Mouse (Mus musculus) neural tube, embryonic 12.5 days (tissue): ENCODE data around the gene Clybl. TPM values are rescaled to one million over a fixed set of nuclear protein-coding genes. Genes with fewer than 3 reads are reported as not detected.

Experiments
- ATAC-seq: fragments of 200-750 bp; cut with Nextera tagmentation; 2 replicates; pipeline ENCODE4 v1.8.0; 2017; ENCODE audit warnings: low read depth, mild to moderate bottlenecking, moderate TSS enrichment, moderate library complexity; ENCODE audit not compliant: low FRiP score
- H3K27ac ChIP-seq: fragments of 300-500 bp; sonication (generic); 2 replicates; pipeline ENCODE4 v1.5.1; 2016
- H3K27me3 ChIP-seq: fragments of 300-500 bp; sonication (generic); replicated peaks from 2 replicates; pipeline ENCODE4 v1.6.1; 2016; ENCODE audit warnings: mild to moderate bottlenecking
- H3K36me3 ChIP-seq: fragments of 300-500 bp; sonication (generic); 2 replicates; pipeline ENCODE4 v1.6.1; 2016; ENCODE audit warnings: mild to moderate bottlenecking
- H3K4me1 ChIP-seq: fragments of 300-500 bp; sonication (generic); 2 replicates; pipeline ENCODE4 v1.6.1; 2016
- H3K4me2 ChIP-seq: fragments of 300-500 bp; sonication (generic); replicated peaks from 2 replicates; pipeline ENCODE4 v1.6.1; 2016; ENCODE audit warnings: mild to moderate bottlenecking
- H3K4me3 ChIP-seq: fragments of 300-500 bp; sonication (generic); 2 replicates; pipeline ENCODE4 v1.5.1; 2016
- H3K9ac ChIP-seq: fragments of 300-500 bp; sonication (generic); 2 replicates; pipeline ENCODE4 v1.6.1; 2016; ENCODE audit warnings: mild to moderate bottlenecking
- H3K9me3 ChIP-seq: fragments of 300-500 bp; sonication (generic); 2 replicates; pipeline ENCODE4 v1.6.1; 2016; ENCODE audit warnings: mild to moderate bottlenecking
- WGBS: fragments of 180-500 bp; shearing (Covaris S2); methylation state at CpG from one replicate; pipeline ENCODE4 v1.1.7; 2016; 5-methylcytosine and 5-hydroxymethylcytosine counted together
- polyA plus RNA-seq: library from polyadenylated mRNA; unstranded; fragments of >200 nt; fragmentation: Nextera tagmentation; extraction: Ambion mirVana; gene quantifications from 2 replicates; pipeline ENCODE4 v1.2.1, GENCODE M21; 2016

Clybl gene
- polyA plus RNA-seq, 1 experiment from 2014 or later = 12.6 TPM

DNA sequence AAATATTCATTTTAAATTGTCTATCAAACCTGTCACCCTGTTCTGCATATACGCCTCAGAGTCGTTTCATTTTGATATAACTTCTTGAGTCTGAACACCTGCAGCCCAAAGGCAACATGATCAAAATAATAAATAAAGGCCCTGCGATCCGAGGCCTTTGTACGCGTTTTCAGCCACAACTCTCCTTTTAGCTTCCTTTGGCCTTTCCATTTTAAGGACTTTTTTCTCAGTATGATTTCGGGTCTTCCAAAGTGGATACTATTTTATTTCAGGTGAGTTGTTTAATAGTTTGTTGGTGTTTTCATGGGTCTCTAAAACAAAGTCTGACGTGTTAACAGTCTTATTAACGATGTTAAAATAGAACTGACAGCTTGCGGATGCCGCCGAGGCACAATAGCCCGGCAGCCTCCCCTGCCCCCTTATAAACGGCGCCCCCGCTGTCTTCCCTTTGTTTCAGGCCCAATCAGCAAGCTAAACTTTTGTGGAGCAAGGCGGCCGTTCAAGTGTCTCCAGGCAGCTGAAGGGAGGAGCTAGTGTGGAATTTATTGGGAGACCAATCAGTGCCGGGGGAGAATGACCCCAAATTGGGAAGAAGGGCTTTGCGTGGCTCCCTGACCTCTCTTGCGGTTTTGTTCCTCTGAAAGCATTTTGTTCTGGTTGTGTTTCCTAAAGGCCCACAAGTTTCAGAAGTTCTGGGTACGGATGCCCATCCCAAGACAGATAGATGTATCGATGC, 47.5 kb downstream of the Clybl start:
- peaks cover 36% of the 10 kb centered on the region for H3K4me1 ChIP-seq
- peak overlapping the region; percentile 45 for H3K4me2 ChIP-seq
- no peak overlapping the region for H3K4me3 ChIP-seq
- no peak overlapping the region for H3K9ac ChIP-seq
- no peaks in the 10 kb centered on the region for H3K36me3 ChIP-seq
- WGBS = 4% methylated on average over 23 of the region's 23 CpGs
- no peaks in the 10 kb centered on the region for H3K9me3 ChIP-seq
- ATAC-seq = peak; percentile 8; the same call in 1 of the 2 replicates
- no peak overlapping the region for H3K27ac ChIP-seq
- H3K27me3 ChIP-seq = peaks cover 24% of the 10 kb centered on the region

DNA sequence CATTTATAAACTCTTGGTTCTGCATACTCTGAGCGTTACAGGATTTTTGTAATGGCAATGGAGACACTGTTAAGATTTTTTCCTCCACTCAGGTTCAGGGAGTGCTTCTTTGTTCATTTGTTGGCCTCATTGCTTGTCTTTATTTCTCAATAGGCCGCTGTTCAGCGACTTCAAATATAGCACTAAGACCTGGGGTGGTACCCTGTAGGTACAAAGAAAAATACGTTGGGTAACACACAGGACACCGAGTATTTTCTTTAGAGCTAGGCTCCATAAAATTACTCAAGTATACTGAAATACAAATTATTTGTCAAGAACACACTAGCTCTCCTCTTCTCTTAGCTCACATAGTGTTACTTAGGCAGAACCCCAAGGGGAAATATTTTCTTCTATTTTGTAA, 48.5 kb downstream of the Clybl start:
- peaks cover 31% of the 10 kb centered on the region for H3K4me1 ChIP-seq

GRCm38 (mm10) chr14:122230621-122231025, 49.1 kb downstream of the Clybl start:
- Histone ChIP-seq H3K4me3 (no peak overlapping the region), H3K4me1 (peaks cover 26% of the 10 kb centered on the region), H3K9me3 (no peaks in the 10 kb centered on the region), H3K36me3 (no peaks in the 10 kb centered on the region), H3K4me2 (peak overlapping the region; percentile 8; the same call in 1 of the 2 replicates), H3K9ac (no peak overlapping the region), H3K27me3 (peaks cover 11% of the 10 kb centered on the region), H3K27ac (no peak overlapping the region)
- 22% methylated on average over 14 of the region's 14 CpGs for WGBS
- peak; percentile 23 for ATAC-seq

More for the DNA sequence above, 48.5 kb downstream of the Clybl start:
- 40% methylated on average over 5 of the region's 5 CpGs for WGBS
- Histone ChIP-seq H3K9ac (no peak overlapping the region), H3K27me3 (peaks cover 17% of the 10 kb centered on the region), H3K9me3 (no peaks in the 10 kb centered on the region), H3K4me2 (no peak overlapping the region), H3K36me3 (no peaks in the 10 kb centered on the region), H3K4me3 (no peak overlapping the region), H3K27ac (no peak overlapping the region)
- no peak for ATAC-seq

DNA sequence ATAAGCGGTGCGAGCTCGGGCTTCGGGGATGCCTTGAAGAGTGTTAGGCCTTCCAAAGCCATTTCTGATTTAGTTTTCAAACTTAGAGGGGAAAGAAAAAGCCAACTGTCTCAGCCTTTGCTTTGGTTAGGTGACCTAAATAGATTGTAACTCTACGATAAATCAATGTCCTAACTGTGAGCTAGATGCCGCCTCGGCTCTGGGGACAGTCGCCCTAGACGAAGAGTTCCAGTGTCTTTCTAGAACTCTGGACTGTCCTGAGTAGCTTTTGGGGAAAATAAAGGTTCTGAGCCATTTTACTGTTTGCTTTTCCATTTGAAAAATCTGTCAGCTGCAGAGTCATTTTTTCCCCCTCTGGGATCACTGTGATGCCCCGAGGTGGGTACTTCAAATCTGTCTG, 49.6 kb downstream of the Clybl start:
- 30% methylated on average over 10 of the region's 10 CpGs for WGBS
- no peaks in the 10 kb centered on the region for H3K9me3 ChIP-seq
- no peaks in the 10 kb centered on the region for H3K36me3 ChIP-seq
- H3K4me2 ChIP-seq = peak overlapping the region; percentile 8; the same call in 1 of the 2 replicates
- H3K4me3 ChIP-seq = no peak overlapping the region
- peaks cover 24% of the 10 kb centered on the region for H3K4me1 ChIP-seq
- no peak for ATAC-seq
- H3K27me3 ChIP-seq = peaks cover 9% of the 10 kb centered on the region
- H3K9ac ChIP-seq = no peak overlapping the region
- H3K27ac ChIP-seq = no peak overlapping the region

DNA sequence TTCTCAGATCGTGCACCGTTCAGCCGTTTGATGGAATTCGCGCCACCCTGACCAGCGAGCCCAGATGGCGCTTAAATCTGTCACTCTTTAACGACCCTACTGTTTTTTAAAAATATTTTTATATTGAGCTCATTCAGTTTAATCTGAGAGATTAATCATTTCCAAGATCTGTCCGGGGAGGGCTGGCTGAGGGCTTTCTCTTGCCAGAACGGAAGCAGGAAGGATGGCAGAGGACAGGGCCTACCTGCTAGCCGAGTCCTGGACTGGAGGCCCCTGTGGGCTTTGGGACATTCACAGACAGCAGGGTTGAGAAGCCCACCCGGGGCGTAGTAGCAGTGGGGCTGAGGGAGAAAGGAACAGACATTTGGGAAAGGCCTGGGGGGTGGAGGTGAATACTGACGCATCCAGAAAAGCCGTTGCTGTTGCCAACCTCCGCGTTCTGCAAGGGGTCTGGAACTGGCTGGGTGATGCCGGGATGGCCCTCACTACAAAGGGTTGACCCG, 51.8 kb downstream of the Clybl start:
- H3K9ac ChIP-seq = no peak overlapping the region
- WGBS = 73% methylated on average over 19 of the region's 19 CpGs
- H3K9me3 ChIP-seq = no peaks in the 10 kb centered on the region
- no peak overlapping the region for H3K4me2 ChIP-seq
- H3K36me3 ChIP-seq = no peaks in the 10 kb centered on the region
- no peak for ATAC-seq
- H3K4me3 ChIP-seq = no peak overlapping the region
- H3K27ac ChIP-seq = no peak overlapping the region
- peaks cover 14% of the 10 kb centered on the region for H3K4me1 ChIP-seq
- H3K27me3 ChIP-seq = peaks cover 9% of the 10 kb centered on the region

- no peak overlapping the region for H3K27ac ChIP-seq
- no peaks in the 10 kb centered on the region for H3K4me1 ChIP-seq
- no peaks in the 10 kb centered on the region for H3K9me3 ChIP-seq
- no peaks in the 10 kb centered on the region for H3K27me3 ChIP-seq
- no peak overlapping the region for H3K9ac ChIP-seq
- no peak for ATAC-seq
- H3K36me3 ChIP-seq = no peaks in the 10 kb centered on the region
- H3K4me2 ChIP-seq = no peak overlapping the region
- H3K4me3 ChIP-seq = no peak overlapping the region
- 89% methylated on average over 1 of the region's 1 CpGs for WGBS
Measured at GRCm38 (mm10) chr14:122243874-122244273, 62.4 kb downstream of the Clybl start.

DNA sequence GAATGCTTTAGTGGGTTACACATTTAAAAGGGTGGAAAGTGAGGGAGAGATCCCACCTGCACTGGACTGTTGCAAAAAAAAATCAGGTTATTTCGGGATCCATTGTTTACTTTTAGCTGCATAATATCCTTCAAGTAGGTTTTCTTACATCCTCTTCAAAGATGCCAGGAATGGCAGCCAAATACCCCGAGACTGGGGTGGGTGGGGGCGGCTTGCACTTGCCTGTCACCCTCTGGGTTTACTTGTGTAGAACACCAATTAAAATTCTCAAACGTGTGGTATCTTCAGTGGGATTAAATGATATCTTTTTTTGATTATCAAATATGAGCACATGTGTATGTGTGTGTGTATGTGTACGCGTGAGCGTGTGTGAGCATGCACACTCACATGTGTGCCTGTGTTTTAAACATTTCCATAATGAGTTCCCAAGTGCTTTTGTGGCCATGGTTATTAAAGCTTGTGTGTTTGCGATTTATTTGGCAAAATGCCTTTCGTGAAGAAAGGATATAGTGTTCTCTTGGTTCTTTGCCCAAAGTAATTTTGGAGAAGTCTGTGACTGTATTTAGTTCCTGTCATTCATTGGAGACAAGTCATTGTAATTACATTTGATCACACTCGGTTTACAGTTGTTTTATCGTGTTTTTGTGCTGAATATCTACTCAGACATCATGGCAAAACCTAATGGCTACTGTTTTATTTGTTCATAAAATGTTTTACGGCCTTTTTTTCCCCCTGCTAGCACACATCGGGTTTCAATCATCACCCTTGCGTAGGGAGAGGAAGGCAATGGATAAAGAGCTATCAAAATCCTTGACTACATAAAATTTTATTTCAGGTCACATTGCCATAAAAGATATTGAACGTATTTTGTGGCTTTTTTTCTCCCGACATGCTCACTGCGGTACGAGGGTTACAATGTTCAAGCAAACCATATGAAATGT, 65.7 kb downstream of the Clybl start:
- Histone ChIP-seq H3K36me3 (no peaks in the 10 kb centered on the region), H3K27ac (no peak overlapping the region), H3K4me3 (no peak overlapping the region), H3K27me3 (no peaks in the 10 kb centered on the region), H3K9ac (no peak overlapping the region), H3K4me1 (no peaks in the 10 kb centered on the region), H3K4me2 (no peak overlapping the region), H3K9me3 (no peaks in the 10 kb centered on the region)
- ATAC-seq = no peak
- 84% methylated on average over 18 of the region's 18 CpGs for WGBS

DNA sequence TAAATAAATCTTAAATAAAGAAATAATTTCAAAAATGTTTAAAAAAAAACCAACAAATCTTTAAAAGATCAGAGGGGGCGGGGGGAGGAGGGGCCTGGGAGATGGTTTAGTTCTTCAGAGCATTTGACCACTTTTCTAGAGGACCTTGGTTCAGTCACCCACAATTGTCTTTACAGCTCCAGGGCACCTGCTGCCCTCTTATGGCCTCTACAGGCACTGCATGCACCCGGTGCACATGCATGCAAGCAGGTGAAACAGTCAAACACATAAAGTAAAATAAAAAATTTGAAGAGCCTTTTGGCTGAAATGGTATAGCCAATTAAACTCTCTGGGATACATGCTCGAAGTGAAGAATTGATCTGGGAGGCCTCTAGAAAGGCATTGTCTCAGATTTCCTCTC, 67.6 kb downstream of the Clybl start:
- Histone ChIP-seq H3K36me3 (no peaks in the 10 kb centered on the region), H3K4me2 (no peak overlapping the region), H3K27ac (no peak overlapping the region), H3K4me1 (no peaks in the 10 kb centered on the region), H3K9me3 (no peaks in the 10 kb centered on the region), H3K4me3 (no peak overlapping the region), H3K9ac (no peak overlapping the region), H3K27me3 (no peaks in the 10 kb centered on the region; the same call in 1 of the 2 replicates)
- 89% methylated on average over 3 of the region's 3 CpGs for WGBS
- no peak for ATAC-seq

DNA sequence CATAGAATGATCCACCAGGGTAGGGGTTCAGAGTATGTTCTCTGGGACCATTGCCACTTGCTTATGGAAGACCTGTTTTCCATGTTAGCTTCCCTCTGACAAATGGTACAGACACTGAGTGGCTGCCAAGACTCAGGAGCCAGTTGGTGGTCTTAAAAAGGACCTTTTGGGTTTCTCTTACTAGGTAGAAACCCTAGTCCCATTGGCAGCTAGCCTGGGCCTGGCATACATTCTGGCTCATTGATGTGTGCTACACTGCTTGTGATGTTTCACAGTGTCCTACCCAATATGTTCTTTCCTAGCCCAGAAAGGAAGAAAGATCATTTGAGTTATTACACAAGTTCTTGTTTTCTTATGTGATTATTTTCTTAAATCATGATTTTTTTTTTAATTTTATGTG, 69.8 kb downstream of the Clybl start:
- no peak overlapping the region for H3K4me3 ChIP-seq
- no peak for ATAC-seq
- no peaks in the 10 kb centered on the region for H3K9me3 ChIP-seq
- H3K36me3 ChIP-seq = no peaks in the 10 kb centered on the region
- no peaks in the 10 kb centered on the region; the same call in 1 of the 2 replicates for H3K27me3 ChIP-seq
- H3K4me2 ChIP-seq = no peak overlapping the region
- peaks cover 11% of the 10 kb centered on the region for H3K4me1 ChIP-seq
- no peak overlapping the region for H3K9ac ChIP-seq
- H3K27ac ChIP-seq = no peak overlapping the region

GRCm38 (mm10) chr14:122255562-122256260, 74.2 kb downstream of the Clybl start:
- WGBS = 3% methylated on average over 21 of the region's 21 CpGs
- no peak overlapping the region for H3K9ac ChIP-seq
- peaks cover 11% of the 10 kb centered on the region for H3K27me3 ChIP-seq
- no peak overlapping the region for H3K27ac ChIP-seq
- H3K4me2 ChIP-seq = peak overlapping the region; percentile 44
- H3K9me3 ChIP-seq = no peaks in the 10 kb centered on the region
- ATAC-seq = peak; percentile 72
- peaks cover 12% of the 10 kb centered on the region for H3K4me1 ChIP-seq
- no peaks in the 10 kb centered on the region for H3K36me3 ChIP-seq
- no peak overlapping the region for H3K4me3 ChIP-seq

DNA sequence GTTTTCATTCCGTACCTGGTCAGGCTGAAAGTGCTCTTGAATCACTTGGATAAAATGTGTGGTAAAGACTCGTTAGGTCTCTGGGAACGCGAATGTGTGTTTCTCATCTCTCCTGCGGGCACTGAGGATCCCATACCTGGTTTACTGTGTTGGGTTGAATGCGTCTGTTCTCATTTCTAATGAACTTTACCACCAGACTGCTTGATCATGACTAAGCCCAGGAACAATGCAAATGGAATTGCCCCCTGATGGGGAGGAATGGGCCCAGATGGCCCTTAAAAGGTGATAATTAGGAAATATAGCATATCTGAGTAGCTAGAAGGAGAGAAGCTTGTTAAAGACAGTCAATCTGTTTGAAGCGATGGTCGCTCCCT, 74.7 kb downstream of the Clybl start:
- peaks cover 11% of the 10 kb centered on the region for H3K27me3 ChIP-seq
- no peak overlapping the region for H3K27ac ChIP-seq
- H3K4me3 ChIP-seq = no peak overlapping the region
- H3K36me3 ChIP-seq = no peaks in the 10 kb centered on the region
- no peaks in the 10 kb centered on the region for H3K9me3 ChIP-seq
- H3K9ac ChIP-seq = no peak overlapping the region
- WGBS = 5% methylated on average over 8 of the region's 8 CpGs
- ATAC-seq = peak; percentile 38
- H3K4me1 ChIP-seq = peaks cover 12% of the 10 kb centered on the region
- H3K4me2 ChIP-seq = peak overlapping the region; percentile 44

DNA sequence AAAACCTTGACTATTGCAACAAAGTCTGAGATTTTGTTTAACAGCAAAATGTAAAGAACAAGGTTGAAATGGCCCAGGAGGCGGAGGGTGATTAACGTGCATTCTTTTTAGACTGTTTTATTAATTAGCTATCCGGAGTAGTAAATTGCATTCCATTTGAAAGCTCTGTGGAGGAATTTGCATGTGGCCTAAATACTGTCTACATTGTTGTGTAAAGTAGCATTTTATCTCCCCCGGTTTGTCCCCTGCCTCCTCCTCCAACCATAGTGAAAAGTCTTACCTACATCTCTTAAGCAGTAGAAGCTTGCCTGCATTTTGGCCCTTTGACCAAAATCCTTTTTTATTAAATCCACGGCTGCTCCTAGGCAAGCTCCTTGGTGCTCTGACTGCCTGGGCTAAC, 76.8 kb downstream of the Clybl start:
- ATAC-seq = no peak
- Histone ChIP-seq H3K4me3 (no peak overlapping the region), H3K9me3 (no peaks in the 10 kb centered on the region), H3K9ac (no peak overlapping the region), H3K27ac (no peak overlapping the region), H3K4me1 (peaks cover 12% of the 10 kb centered on the region), H3K4me2 (no peak overlapping the region), H3K36me3 (no peaks in the 10 kb centered on the region), H3K27me3 (peaks cover 15% of the 10 kb centered on the region)
- WGBS = 21% methylated on average over 5 of the region's 5 CpGs
